Mouse (Mus musculus) forebrain, embryonic 16.5 days (tissue): ENCODE results near the gene Krt23. TPM values are rescaled to one million over a fixed set of nuclear protein-coding genes. Genes with fewer than 3 reads are reported as not detected.

ENCODE experiments used
- ATAC-seq: fragments of 200-750 bp; cut with Nextera tagmentation; 2 replicates; pipeline ENCODE4 v1.8.0; 2017; ENCODE audit warnings: mild to moderate bottlenecking, moderate library complexity
- H3K27ac ChIP-seq: fragments of 300-500 bp; sonication (generic); 2 replicates; pipeline ENCODE4 v1.5.1; 2014; ENCODE audit warnings: low read length, control low read depth
- H3K27me3 ChIP-seq: fragments of 300-500 bp; sonication (generic); replicated peaks from 2 replicates; pipeline ENCODE4 v1.6.1; 2014; ENCODE audit warnings: low read length; ENCODE audit not compliant: control insufficient read depth, insufficient read depth
- H3K36me3 ChIP-seq: fragments of 300-500 bp; sonication (generic); 2 replicates; pipeline ENCODE4 v1.6.1; 2014; ENCODE audit not compliant: control insufficient read depth, insufficient read depth
- H3K4me1 ChIP-seq: fragments of 300-500 bp; sonication (generic); replicated peaks from 2 replicates; pipeline ENCODE4 v1.6.1; 2014; ENCODE audit warnings: low read length; ENCODE audit not compliant: control insufficient read depth, insufficient read depth
- H3K4me2 ChIP-seq: fragments of 300-500 bp; sonication (generic); 2 replicates; pipeline ENCODE4 v1.6.1; 2014; ENCODE audit warnings: mild to moderate bottlenecking, low read length, control low read depth
- H3K4me3 ChIP-seq: fragments of 300-500 bp; sonication (generic); replicated peaks from 2 replicates; pipeline ENCODE4 v1.5.1; 2014; ENCODE audit warnings: mild to moderate bottlenecking, low read length, control low read depth
- H3K9ac ChIP-seq: fragments of 300-500 bp; sonication (generic); replicated peaks from 2 replicates; pipeline ENCODE4 v1.6.1; 2014; ENCODE audit warnings: low read depth, low read length, control low read depth
- H3K9me3 ChIP-seq: fragments of 300-500 bp; sonication (generic); 2 replicates; pipeline ENCODE4 v1.6.1; 2016; ENCODE audit warnings: low read length; ENCODE audit not compliant: control insufficient read depth
- WGBS: fragments of 180-500 bp; shearing (Covaris S2); extraction: QIAGEN DNeasy Blood & Tissue Kit; methylation state at CpG from one replicate; pipeline ENCODE4 v1.1.7; 2014; 5-methylcytosine and 5-hydroxymethylcytosine counted together
- polyA plus RNA-seq: library from polyadenylated mRNA; unstranded; fragments of >200 nt; fragmentation: Nextera tagmentation; extraction: Ambion mirVana; gene quantifications from 2 replicates; pipeline ENCODE4 v1.2.1, GENCODE M21; 2015

Gene Krt23
- polyA plus RNA-seq, 1 experiment from 2014 or later = not detected

DNA sequence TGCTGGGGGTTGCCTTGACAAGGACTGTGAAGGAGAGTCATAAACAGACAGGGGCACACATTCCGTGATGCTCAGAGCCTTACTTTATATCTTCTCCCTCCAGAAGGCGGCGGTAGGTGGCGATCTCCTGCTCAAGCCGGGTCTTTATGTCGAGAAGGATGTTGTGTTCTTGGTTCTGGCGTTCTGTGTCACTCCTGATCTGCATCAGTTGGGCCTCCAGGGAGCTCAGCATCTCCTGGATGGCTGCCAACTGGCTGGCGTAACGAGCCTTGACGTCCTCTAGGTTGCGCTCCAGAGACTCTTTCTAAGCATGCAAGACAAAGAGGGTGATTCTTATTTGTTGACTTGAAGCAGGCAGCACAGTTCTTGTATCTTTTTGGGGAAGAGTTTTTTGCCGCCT, 62.3 kb downstream of the Krt23 start:
- Histone ChIP-seq H3K9ac (no peak overlapping the region), H3K27me3 (no peaks in the 10 kb centered on the region), H3K4me2 (no peak overlapping the region), H3K27ac (no peak overlapping the region), H3K4me1 (0 out of 2 replicates have a peak, but pooled peaks cover 3% of the 10 kb centered on the region), H3K36me3 (no peaks in the 10 kb centered on the region), H3K9me3 (no peaks in the 10 kb centered on the region), H3K4me3 (no peak overlapping the region)
- ATAC-seq = no peak
- 45% methylated on average over 12 of the region's 12 CpGs for WGBS

Other genes with a start within 250 kb of the Krt23 start
- gene Krt222, start 249.1 kb downstream of the Krt23 start, polyA plus RNA-seq = 2.6 and 3.9 TPM in 2 replicates
- gene Krt24, start 207.9 kb downstream of the Krt23 start, polyA plus RNA-seq = 0.18 TPM in 1 of 2 replicates, not detected in the other
- not detected in 2 replicates for gene Krt25, start 170.2 kb downstream of the Krt23 start, polyA plus RNA-seq
- gene Krt26, start 155.2 kb downstream of the Krt23 start, polyA plus RNA-seq = 0.08 TPM in 1 of 2 replicates, not detected in the other
- gene Krt27, start 142.0 kb downstream of the Krt23 start, polyA plus RNA-seq = not detected in 2 replicates
- gene Krt28, start 118.2 kb downstream of the Krt23 start, polyA plus RNA-seq = not detected in 2 replicates
- gene Krt10, start 103.8 kb downstream of the Krt23 start, polyA plus RNA-seq = 24.1 and 25.3 TPM in 2 replicates
- 0.18 and 0.24 TPM in 2 replicates for gene Krt12, start 70.9 kb downstream of the Krt23 start, polyA plus RNA-seq
- gene Krt20, start 55.0 kb downstream of the Krt23 start, polyA plus RNA-seq = not detected in 2 replicates
- gene Krt39, start 28.2 kb upstream of the Krt23 start, polyA plus RNA-seq = not detected in 2 replicates
- gene Krt40, start 50.0 kb upstream of the Krt23 start, polyA plus RNA-seq = not detected in 2 replicates
- not detected in 2 replicates for gene Krtap3-3, start 57.7 kb upstream of the Krt23 start, polyA plus RNA-seq
- not detected in 2 replicates for gene Krtap3-2, start 63.7 kb upstream of the Krt23 start, polyA plus RNA-seq
- gene Gm11939, start 66.3 kb upstream of the Krt23 start, polyA plus RNA-seq = not detected in 2 replicates
- gene Krtap3-1, start 73.5 kb upstream of the Krt23 start, polyA plus RNA-seq = not detected in 2 replicates
- gene Krtap1-5, start 87.9 kb upstream of the Krt23 start, polyA plus RNA-seq = not detected in 2 replicates
- not detected in 2 replicates for gene Krtap1-4, start 90.5 kb upstream of the Krt23 start, polyA plus RNA-seq
- gene Krtap1-3, start 98.2 kb upstream of the Krt23 start, polyA plus RNA-seq = not detected in 2 replicates
- gene Krtap9-3, start 105.0 kb upstream of the Krt23 start, polyA plus RNA-seq = not detected in 2 replicates
- not detected in 2 replicates for gene Gm11938, start 110.2 kb upstream of the Krt23 start, polyA plus RNA-seq
- gene Gm11937, start 117.1 kb upstream of the Krt23 start, polyA plus RNA-seq = not detected in 2 replicates
- gene Krtap2-4, start 121.7 kb upstream of the Krt23 start, polyA plus RNA-seq = not detected in 2 replicates
- gene Gm11562, start 127.3 kb upstream of the Krt23 start, polyA plus RNA-seq = not detected in 2 replicates
- not detected in 2 replicates for gene Krtap4-1, start 135.1 kb upstream of the Krt23 start, polyA plus RNA-seq
- gene Krtap4-2, start 141.9 kb upstream of the Krt23 start, polyA plus RNA-seq = not detected in 2 replicates
- not detected in 2 replicates for gene Krtap4-7, start 151.0 kb upstream of the Krt23 start, polyA plus RNA-seq
- not detected in 2 replicates for gene Gm11555, start 157.1 kb upstream of the Krt23 start, polyA plus RNA-seq
- not detected in 2 replicates for gene Gm11563, start 165.8 kb upstream of the Krt23 start, polyA plus RNA-seq
- gene Krtap4-6, start 172.8 kb upstream of the Krt23 start, polyA plus RNA-seq = not detected in 2 replicates
- not detected in 2 replicates for gene Gm14190, start 197.6 kb upstream of the Krt23 start, polyA plus RNA-seq
- not detected in 2 replicates for gene Gm14180, start 241.2 kb upstream of the Krt23 start, polyA plus RNA-seq